Mouse (Mus musculus): Measurements from ENCODE around the gene Pkig. TPM values are rescaled to one million over a fixed set of nuclear protein-coding genes. Genes with fewer than 3 reads are reported as not detected.

Gene Pkig
- 167 and 174 TPM in 2 replicates for polyA plus RNA-seq (2015; fragmentation: Nextera tagmentation; extraction: Ambion mirVana)

- Histone ChIP-seq H3K4me3 (replicated peaks) (peak within 1 kb of the TSS; percentile 93), H3K4me1 (peaks cover 44% of the 10 kb centered on the region), H3K36me3 (no peaks in the 10 kb centered on the region), H3K27me3 (no peaks in the 10 kb centered on the region), H3K9me3 (replicated peaks) (no peaks in the 10 kb centered on the region), H3K9ac (peak within 1 kb of the TSS; percentile 81), H3K27ac (peak within 1 kb of the TSS; percentile 87), H3K4me2 (peak within 1 kb of the TSS; percentile 79)
- peak; percentile 87 for ATAC-seq (replicated peaks; ENCODE audit: low FRiP score)
- under 1% methylated on average over 71 of the region's 71 CpGs for WGBS
These were observed at the start of gene Pkig for GRCm38 (mm10) chr2:163657975-163658886. Gene Pkig (plus strand): TSS chr2:163658386.

GRCm38 (mm10) chr2:163609281-163609975 is 48.8 kb upstream of the Pkig start:
- Histone ChIP-seq H3K36me3 (peaks cover 61% of the 10 kb centered on the region), H3K27ac (no peak overlapping the region), H3K4me2 (no peak overlapping the region), H3K27me3 (no peaks in the 10 kb centered on the region), H3K4me3 (replicated peaks) (no peak overlapping the region), H3K4me1 (no peaks in the 10 kb centered on the region), H3K9me3 (replicated peaks) (no peaks in the 10 kb centered on the region), H3K9ac (no peak overlapping the region)
- ATAC-seq (replicated peaks; ENCODE audit: low FRiP score): no peak
- WGBS: 86% methylated on average over 12 of the region's 12 CpGs

- 76% methylated on average over 9 of the region's 9 CpGs for WGBS
- no peak overlapping the region for H3K4me3 ChIP-seq (replicated peaks)
- H3K9ac ChIP-seq: no peak overlapping the region
- no peaks in the 10 kb centered on the region for H3K27me3 ChIP-seq
- H3K4me1 ChIP-seq: no peaks in the 10 kb centered on the region
- no peak overlapping the region for H3K4me2 ChIP-seq
- peaks cover 78% of the 10 kb centered on the region for H3K36me3 ChIP-seq
- no peak for ATAC-seq (replicated peaks; ENCODE audit: low FRiP score)
- H3K9me3 ChIP-seq (replicated peaks): no peaks in the 10 kb centered on the region
- H3K27ac ChIP-seq: no peak overlapping the region
These were observed 47.0 kb upstream of the Pkig start for GRCm38 (mm10) chr2:163611176-163611575.

- Histone ChIP-seq H3K9me3 (replicated peaks) (no peaks in the 10 kb centered on the region), H3K36me3 (peaks cover 86% of the 10 kb centered on the region), H3K4me1 (no peaks in the 10 kb centered on the region), H3K4me3 (replicated peaks) (no peak overlapping the region), H3K9ac (no peak overlapping the region), H3K4me2 (no peak overlapping the region), H3K27me3 (no peaks in the 10 kb centered on the region), H3K27ac (no peak overlapping the region)
- ATAC-seq (replicated peaks; ENCODE audit: low FRiP score): no peak
- WGBS: 93% methylated on average over 5 of the region's 5 CpGs
These were observed 45.0 kb upstream of the Pkig start for GRCm38 (mm10) chr2:163613206-163613605.

- Histone ChIP-seq H3K36me3 (peaks cover 93% of the 10 kb centered on the region), H3K9ac (no peak overlapping the region), H3K9me3 (replicated peaks) (no peaks in the 10 kb centered on the region), H3K27me3 (no peaks in the 10 kb centered on the region), H3K27ac (no peak overlapping the region), H3K4me3 (replicated peaks) (no peak overlapping the region), H3K4me1 (no peaks in the 10 kb centered on the region), H3K4me2 (no peak overlapping the region)
- 96% methylated on average over 4 of the region's 4 CpGs for WGBS
- no peak for ATAC-seq (replicated peaks; ENCODE audit: low FRiP score)
These were observed 44.2 kb upstream of the Pkig start for GRCm38 (mm10) chr2:163613990-163614389.

- no peak overlapping the region for H3K4me3 ChIP-seq (replicated peaks)
- no peaks in the 10 kb centered on the region for H3K4me1 ChIP-seq
- no peak overlapping the region for H3K9ac ChIP-seq
- peaks cover 99% of the 10 kb centered on the region for H3K36me3 ChIP-seq
- no peak overlapping the region for H3K27ac ChIP-seq
- 91% methylated on average over 9 of the region's 9 CpGs for WGBS
- H3K27me3 ChIP-seq: no peaks in the 10 kb centered on the region
- H3K9me3 ChIP-seq (replicated peaks): no peaks in the 10 kb centered on the region
- no peak overlapping the region for H3K4me2 ChIP-seq
- no peak for ATAC-seq (replicated peaks; ENCODE audit: low FRiP score)
These were observed 42.8 kb upstream of the Pkig start for GRCm38 (mm10) chr2:163615401-163615800.

- Histone ChIP-seq H3K27ac (no peak overlapping the region), H3K9ac (no peak overlapping the region), H3K9me3 (replicated peaks) (no peaks in the 10 kb centered on the region), H3K4me2 (no peak overlapping the region), H3K36me3 (peaks cover 99% of the 10 kb centered on the region), H3K4me3 (replicated peaks) (no peak overlapping the region), H3K27me3 (no peaks in the 10 kb centered on the region), H3K4me1 (no peaks in the 10 kb centered on the region)
- ATAC-seq (replicated peaks; ENCODE audit: low FRiP score): no peak
- WGBS: 92% methylated on average over 4 of the region's 4 CpGs
These were observed 42.1 kb upstream of the Pkig start for GRCm38 (mm10) chr2:163615906-163616651.

GRCm38 (mm10) chr2:163616652-163617227 is 41.4 kb upstream of the Pkig start:
- Histone ChIP-seq H3K4me2 (no peak overlapping the region), H3K9me3 (replicated peaks) (no peaks in the 10 kb centered on the region), H3K36me3 (peaks cover 99% of the 10 kb centered on the region), H3K9ac (no peak overlapping the region), H3K4me1 (no peaks in the 10 kb centered on the region), H3K4me3 (replicated peaks) (no peak overlapping the region), H3K27ac (no peak overlapping the region), H3K27me3 (no peaks in the 10 kb centered on the region)
- no peak for ATAC-seq (replicated peaks; ENCODE audit: low FRiP score)
- whole genome bisulfite sequencing: 78% methylated on average over 3 of the region's 3 CpGs

- 91% methylated on average over 3 of the region's 3 CpGs for WGBS
- Histone ChIP-seq H3K27ac (no peak overlapping the region), H3K27me3 (no peaks in the 10 kb centered on the region), H3K9me3 (replicated peaks) (no peaks in the 10 kb centered on the region), H3K36me3 (peaks cover 99% of the 10 kb centered on the region), H3K4me3 (replicated peaks) (no peak overlapping the region), H3K9ac (no peak overlapping the region), H3K4me1 (no peaks in the 10 kb centered on the region), H3K4me2 (no peak overlapping the region)
- no peak for ATAC-seq (replicated peaks; ENCODE audit: low FRiP score)
These were observed 40.8 kb upstream of the Pkig start for GRCm38 (mm10) chr2:163617232-163617863.

- Histone ChIP-seq H3K27ac (no peak overlapping the region), H3K4me2 (no peak overlapping the region), H3K9me3 (replicated peaks) (no peaks in the 10 kb centered on the region), H3K4me3 (replicated peaks) (no peak overlapping the region), H3K4me1 (no peaks in the 10 kb centered on the region), H3K36me3 (peaks cover 99% of the 10 kb centered on the region), H3K27me3 (no peaks in the 10 kb centered on the region), H3K9ac (no peak overlapping the region)
- 88% methylated on average over 4 of the region's 4 CpGs for WGBS
- no peak for ATAC-seq (replicated peaks; ENCODE audit: low FRiP score)
These were observed 40.3 kb upstream of the Pkig start for GRCm38 (mm10) chr2:163617874-163618273.

- H3K9me3 ChIP-seq (replicated peaks): no peaks in the 10 kb centered on the region
- peaks cover 96% of the 10 kb centered on the region for H3K36me3 ChIP-seq
- no peaks in the 10 kb centered on the region for H3K4me1 ChIP-seq
- no peaks in the 10 kb centered on the region for H3K27me3 ChIP-seq
- 87% methylated on average over 8 of the region's 8 CpGs for WGBS
- no peak overlapping the region for H3K27ac ChIP-seq
- no peak overlapping the region for H3K4me2 ChIP-seq
- ATAC-seq (replicated peaks; ENCODE audit: low FRiP score): no peak
- no peak overlapping the region for H3K9ac ChIP-seq
- H3K4me3 ChIP-seq (replicated peaks): no peak overlapping the region
These were observed 37.7 kb upstream of the Pkig start for GRCm38 (mm10) chr2:163620451-163620850.

Measured in kidney, embryonic 15.5 days (tissue).